Mouse (Mus musculus): ENCODE data around the gene Mycbp2. TPM values are rescaled to one million over a fixed set of nuclear protein-coding genes. Genes with fewer than 3 reads are reported as not detected.

Mycbp2 gene
- 51.1 TPM for polyA plus RNA-seq (2017; shearing (Covaris generic))

DNA sequence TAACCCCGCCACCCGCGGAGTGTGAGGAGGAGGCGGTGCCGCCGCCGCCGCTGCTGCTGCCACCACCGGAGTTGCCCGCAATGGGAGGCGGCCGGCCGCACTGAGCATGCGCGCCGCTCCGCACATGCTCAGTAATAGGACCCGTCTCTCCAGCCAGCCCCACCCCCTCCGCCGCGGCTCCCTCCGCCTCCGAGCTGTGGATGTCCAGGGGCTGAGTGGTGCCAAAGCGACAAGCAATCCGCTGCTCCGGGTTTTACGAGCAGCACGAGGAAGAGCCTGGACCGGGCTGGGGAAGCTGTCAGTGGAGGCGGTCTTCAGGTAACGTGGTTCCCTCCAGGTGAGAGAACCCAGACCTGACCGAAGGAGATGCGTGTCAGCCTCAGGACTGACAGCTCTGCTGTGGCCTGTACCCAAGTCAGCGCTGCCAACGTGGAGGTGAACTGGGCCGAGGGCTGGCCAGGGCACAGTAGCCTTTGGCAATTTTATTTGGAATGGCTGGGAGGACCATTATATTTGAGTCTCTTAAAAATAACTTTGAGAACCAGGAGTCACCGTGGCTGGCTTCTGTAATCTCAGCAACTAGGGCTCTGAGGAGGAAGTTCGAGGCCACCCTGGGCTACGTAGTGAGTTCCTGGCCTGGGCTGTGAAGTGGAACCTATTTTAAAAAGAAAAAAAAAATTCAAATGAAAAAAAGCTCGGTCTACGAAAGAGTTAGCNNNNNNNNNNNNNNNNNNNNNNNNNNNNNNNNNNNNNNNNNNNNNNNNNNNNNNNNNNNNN is at the start of gene Mycbp2:
Mycbp2 (minus strand) TSS at position 86 of the 777 bp plus-strand sequence.

GRCm38 (mm10) chr14:103099238-103099933 is 247.2 kb downstream of the Mycbp2 start, which contains the start of gene Fbxl3:
Gene Fbxl3 (minus strand): TSS chr14:103099566.

DNA sequence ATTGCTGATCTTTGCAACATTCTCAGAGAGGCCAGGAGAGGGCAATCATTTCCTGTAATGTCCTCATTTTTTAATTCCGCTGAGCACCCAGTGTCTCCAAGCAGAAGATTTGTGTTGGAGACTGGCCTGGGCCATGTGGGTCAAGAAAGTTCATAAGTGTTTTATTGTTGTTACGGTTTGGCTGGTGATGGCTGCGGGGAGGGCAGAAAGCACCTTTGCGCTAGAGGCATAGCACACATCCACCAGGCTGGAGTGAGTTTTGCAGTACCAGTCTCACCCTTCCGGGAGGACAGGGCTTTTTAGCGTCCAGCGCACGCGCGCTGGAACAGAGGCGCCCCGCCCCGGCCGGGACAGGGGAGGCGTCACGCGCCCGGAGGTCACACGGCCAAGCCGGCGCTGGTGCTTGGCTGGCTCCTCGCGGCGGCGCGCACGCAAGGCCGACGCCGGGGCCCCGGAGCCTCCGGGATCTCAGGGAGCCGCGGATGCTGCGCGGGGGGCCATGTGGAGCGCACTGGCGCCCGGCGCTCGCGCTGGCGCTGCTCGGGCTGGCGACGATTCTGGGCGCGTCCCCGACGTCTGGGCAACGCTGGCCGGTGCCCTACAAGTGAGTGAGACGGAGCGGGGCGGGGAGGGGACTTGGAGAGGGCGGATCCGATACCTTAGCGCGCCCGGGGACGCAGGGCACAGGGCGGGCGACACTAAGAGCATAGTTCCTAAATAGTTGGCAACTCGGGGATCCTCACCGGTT is 276.6 kb downstream of the Mycbp2 start, which contains the start of gene Cln5:
Cln5 (plus strand) TSS at position 353 of the 748 bp plus-strand sequence.

Other genes with a start within 250 kb of the Mycbp2 start
- gene Fbxl3, start 247.2 kb downstream of the Mycbp2 start, polyA plus RNA-seq (2017; shearing (Covaris generic)): 19.6 TPM
- 0.15 TPM for gene Scel, start 166.5 kb upstream of the Mycbp2 start, polyA plus RNA-seq (2017; shearing (Covaris generic))